Mouse (Mus musculus) lung, adult 2 months (tissue): Measurements from ENCODE around the gene Gm6370.
"Not testable (repeated sequence)": the region's sequence is repeated elsewhere in the genome, so short reads cannot be mapped to it uniquely, and the experiment has no call there.

Source experiments
- CTCF ChIP-seq: fragments of 200-500 bp; IDR thresholded peaks from 2 replicates; pipeline ENCODE4 v1.5.1; 2011; ENCODE audit warnings: mild to moderate bottlenecking, low read length, control low read depth; ENCODE audit not compliant: insufficient read depth
- POLR2A ChIP-seq: fragments of 200-500 bp; IDR thresholded peaks from 2 replicates; pipeline ENCODE4 v1.6.1; 2011; ENCODE audit warnings: low read depth, mild to moderate bottlenecking, control low read depth, low read length, borderline replicate concordance; ENCODE audit errors: extremely low read depth

- not testable (repeated sequence) for TF ChIP-seq CTCF, POLR2A
Observed at GRCm38 (mm10) chr5:146488959-146489358, 2.2 kb upstream of the Gm6370 start.
